Mouse (Mus musculus): ENCODE results near the gene Hist1h4a. TPM values are rescaled to one million over a fixed set of nuclear protein-coding genes. Genes with fewer than 3 reads are reported as not detected.
"Not testable (repeated sequence)": the region's sequence is repeated elsewhere in the genome, so short reads cannot be mapped to it uniquely, and the experiment has no call there.

Gene Hist1h4a
- polyA plus RNA-seq, 1 experiment from 2014 or later = 1.2 TPM

DNA sequence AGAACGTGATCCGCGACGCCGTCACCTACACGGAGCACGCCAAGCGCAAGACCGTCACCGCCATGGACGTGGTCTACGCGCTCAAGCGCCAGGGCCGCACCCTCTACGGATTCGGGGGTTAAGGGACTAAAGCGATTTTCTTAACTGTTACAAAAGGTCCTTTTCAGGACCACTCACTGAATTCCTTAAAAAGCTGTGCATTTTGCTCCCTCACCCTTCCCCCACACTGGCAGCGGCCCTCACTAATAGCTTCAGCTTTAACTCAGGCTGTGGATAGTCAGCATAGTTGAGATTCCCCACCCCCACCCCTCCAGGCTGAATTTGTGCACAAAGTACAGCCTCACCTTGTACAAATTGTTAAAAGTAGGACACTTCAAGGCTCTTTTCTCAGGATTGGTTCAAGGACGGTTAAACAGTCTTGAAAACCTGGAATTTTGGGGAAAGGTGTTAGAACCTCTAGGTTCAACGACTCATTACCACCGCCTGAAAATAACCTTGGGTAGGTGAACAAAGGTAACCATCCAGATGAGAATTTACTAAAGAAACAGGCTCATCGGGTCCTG is 3.7 kb downstream of the Hist1h4a start:
- Histone ChIP-seq H3K9me3 (no peaks in the 10 kb centered on the region), H3K27ac (peak overlapping the region; percentile 96), H3K27me3 (no peaks in the 10 kb centered on the region), H3K36me3 (no peaks in the 10 kb centered on the region), H3K4me2 (peak overlapping the region; percentile 79), H3K4me1 (replicated peaks) (peaks cover 16% of the 10 kb centered on the region), H3K9ac (replicated peaks) (peak overlapping the region; percentile 65), H3K4me3 (replicated peaks) (peak overlapping the region; percentile 43)
- peak; percentile 10; the same call in 1 of the 2 replicates for ATAC-seq (ENCODE audit: insufficient number of reproducible peaks, insufficient read depth, low FRiP score, low TSS enrichment, low read depth)
- 2% methylated on average over 17 of the region's 23 CpGs for WGBS

DNA sequence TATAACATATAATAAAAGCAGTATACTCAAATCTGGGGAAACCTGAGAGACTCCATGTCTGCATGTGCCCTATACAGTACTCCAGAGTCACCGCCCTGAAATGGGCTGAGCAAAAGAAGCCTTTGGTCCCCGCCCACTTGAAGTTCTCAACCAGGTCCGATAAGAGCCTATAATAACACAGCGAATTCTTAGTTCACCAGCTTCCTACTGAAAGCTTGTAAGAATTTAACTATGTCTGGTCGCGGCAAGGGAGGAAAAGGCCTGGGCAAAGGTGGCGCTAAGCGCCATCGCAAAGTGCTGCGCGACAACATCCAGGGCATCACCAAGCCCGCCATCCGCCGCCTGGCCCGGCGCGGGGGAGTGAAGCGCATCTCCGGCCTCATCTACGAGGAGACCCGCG is 4.2 kb downstream of the Hist1h4a start, which contains the start of gene Hist1h4b:
TSS of gene Hist1h4b (plus strand) at position 224 of the 400 bp plus-strand sequence.
- 1% methylated on average over 19 of the region's 22 CpGs for WGBS
- ATAC-seq (ENCODE audit: insufficient number of reproducible peaks, insufficient read depth, low FRiP score, low TSS enrichment, low read depth) = peak; percentile 72
- no peaks in the 10 kb centered on the region for H3K9me3 ChIP-seq
- H3K27me3 ChIP-seq = no peaks in the 10 kb centered on the region
- no peaks in the 10 kb centered on the region for H3K36me3 ChIP-seq
- H3K27ac ChIP-seq = peak within 1 kb of the TSS; percentile 96
- H3K9ac ChIP-seq (replicated peaks) = peak within 1 kb of the TSS; percentile 65
- H3K4me2 ChIP-seq = peak within 1 kb of the TSS; percentile 79
- H3K4me3 ChIP-seq (replicated peaks) = peak within 1 kb of the TSS; percentile 43
- peaks cover 16% of the 10 kb centered on the region for H3K4me1 ChIP-seq (replicated peaks)

DNA sequence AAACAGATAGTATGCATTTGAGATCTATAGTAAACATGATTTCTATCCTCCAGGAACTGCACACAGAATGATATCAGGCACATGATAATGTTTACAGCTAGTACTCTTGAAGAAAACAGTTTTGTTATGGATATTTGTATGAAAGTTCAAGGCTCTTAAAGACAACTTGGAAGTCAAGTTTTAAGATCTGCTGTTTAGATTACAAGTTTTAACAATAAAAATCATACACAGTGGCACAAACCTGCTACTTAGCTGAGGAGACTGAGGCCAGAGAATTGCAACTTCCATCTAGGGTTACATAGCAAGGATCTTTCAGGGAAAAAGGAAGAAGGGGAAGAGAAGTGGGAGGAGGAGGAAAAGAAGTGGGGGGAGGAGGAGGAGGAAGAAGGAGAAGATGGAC is 6.0 kb downstream of the Hist1h4a start:
- no peak overlapping the region for H3K9ac ChIP-seq (replicated peaks)
- H3K4me2 ChIP-seq = no peak overlapping the region
- no peak overlapping the region for H3K4me3 ChIP-seq (replicated peaks)
- no peaks in the 10 kb centered on the region for H3K36me3 ChIP-seq
- peaks cover 12% of the 10 kb centered on the region for H3K4me1 ChIP-seq (replicated peaks)
- H3K27me3 ChIP-seq = no peaks in the 10 kb centered on the region
- H3K27ac ChIP-seq = 0 out of 2 replicates have a peak overlapping the region, but pooled peaks have one; percentile 17
- no peaks in the 10 kb centered on the region for H3K9me3 ChIP-seq
- ATAC-seq (ENCODE audit: insufficient number of reproducible peaks, insufficient read depth, low FRiP score, low TSS enrichment, low read depth) = no peak

DNA sequence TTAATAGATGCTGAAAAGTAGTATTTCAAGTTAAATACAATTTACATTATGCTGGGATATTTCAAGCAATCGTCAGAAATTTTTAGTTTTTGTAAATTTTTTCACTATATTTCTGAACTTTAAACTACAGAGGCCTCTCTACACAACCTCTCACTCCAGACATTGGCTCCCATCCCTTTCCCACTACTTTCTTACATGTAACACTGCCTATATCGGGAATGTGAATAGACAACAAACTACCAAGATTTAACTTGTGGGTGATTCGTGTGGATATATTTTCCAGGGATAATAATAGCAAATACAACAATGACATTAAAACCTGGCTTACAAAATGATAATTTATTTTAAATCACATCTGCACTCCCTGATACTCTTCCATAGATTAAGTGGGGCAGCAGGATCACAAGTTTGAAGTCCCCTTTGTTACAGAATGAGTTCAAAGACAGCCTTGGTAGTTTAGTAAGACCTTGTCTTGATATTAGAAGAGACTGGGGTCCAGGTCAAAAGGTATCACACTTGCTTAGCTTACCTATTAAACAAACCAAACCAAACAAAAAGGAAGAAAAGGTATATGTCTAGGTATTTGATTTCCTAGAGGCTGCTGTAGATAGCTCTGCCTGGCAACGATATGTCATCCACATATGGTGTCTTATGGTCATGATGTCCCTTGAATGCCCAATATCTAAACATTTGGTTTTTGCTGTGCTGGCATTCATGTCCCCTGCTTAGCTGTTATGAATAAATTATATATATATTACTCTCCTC is 7.5 kb downstream of the Hist1h4a start:
- H3K4me1 ChIP-seq (replicated peaks) = peaks cover 10% of the 10 kb centered on the region
- H3K9ac ChIP-seq (replicated peaks) = no peak overlapping the region; the same call in 1 of the 2 replicates
- peak overlapping the region; percentile 34; the same call in 1 of the 2 replicates for H3K4me3 ChIP-seq (replicated peaks)
- H3K27me3 ChIP-seq = no peaks in the 10 kb centered on the region
- no peaks in the 10 kb centered on the region for H3K36me3 ChIP-seq
- ATAC-seq (ENCODE audit: insufficient number of reproducible peaks, insufficient read depth, low FRiP score, low TSS enrichment, low read depth) = no peak
- no peaks in the 10 kb centered on the region for H3K9me3 ChIP-seq
- WGBS = 66% methylated on average over 4 of the region's 4 CpGs
- H3K4me2 ChIP-seq = peak overlapping the region; percentile 60
- H3K27ac ChIP-seq = peak overlapping the region; percentile 91

DNA sequence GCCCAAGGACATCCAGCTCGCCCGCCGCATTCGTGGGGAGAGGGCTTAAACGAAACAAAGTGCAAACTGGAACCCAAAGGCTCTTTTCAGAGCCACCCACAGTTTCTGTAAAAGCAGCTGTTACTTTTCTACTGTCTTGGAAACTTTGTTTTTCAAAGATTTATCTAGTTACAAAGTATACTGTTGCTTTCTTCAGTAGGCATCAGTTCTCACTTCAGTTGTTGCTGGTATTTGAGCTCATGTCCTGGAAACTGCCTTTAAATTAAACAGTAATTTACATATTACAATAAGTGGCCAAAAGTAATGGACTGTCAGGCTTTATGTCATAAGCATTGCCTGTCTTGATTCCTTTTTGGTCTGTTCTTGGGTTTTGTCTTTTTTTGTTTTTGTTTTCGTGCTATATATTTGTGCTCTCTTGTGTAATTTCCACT is 8.3 kb downstream of the Hist1h4a start:
- H3K9ac ChIP-seq (replicated peaks) = peak overlapping the region; percentile 66
- peak overlapping the region; percentile 91 for H3K27ac ChIP-seq
- H3K4me1 ChIP-seq (replicated peaks) = peaks cover 17% of the 10 kb centered on the region
- peak overlapping the region; percentile 34 for H3K4me3 ChIP-seq (replicated peaks)
- no peak for ATAC-seq (ENCODE audit: insufficient number of reproducible peaks, insufficient read depth, low FRiP score, low TSS enrichment, low read depth)
- no peaks in the 10 kb centered on the region for H3K36me3 ChIP-seq
- 5% methylated on average over 6 of the region's 6 CpGs for WGBS
- H3K9me3 ChIP-seq = no peaks in the 10 kb centered on the region
- peak overlapping the region; percentile 60 for H3K4me2 ChIP-seq
- no peaks in the 10 kb centered on the region for H3K27me3 ChIP-seq

DNA sequence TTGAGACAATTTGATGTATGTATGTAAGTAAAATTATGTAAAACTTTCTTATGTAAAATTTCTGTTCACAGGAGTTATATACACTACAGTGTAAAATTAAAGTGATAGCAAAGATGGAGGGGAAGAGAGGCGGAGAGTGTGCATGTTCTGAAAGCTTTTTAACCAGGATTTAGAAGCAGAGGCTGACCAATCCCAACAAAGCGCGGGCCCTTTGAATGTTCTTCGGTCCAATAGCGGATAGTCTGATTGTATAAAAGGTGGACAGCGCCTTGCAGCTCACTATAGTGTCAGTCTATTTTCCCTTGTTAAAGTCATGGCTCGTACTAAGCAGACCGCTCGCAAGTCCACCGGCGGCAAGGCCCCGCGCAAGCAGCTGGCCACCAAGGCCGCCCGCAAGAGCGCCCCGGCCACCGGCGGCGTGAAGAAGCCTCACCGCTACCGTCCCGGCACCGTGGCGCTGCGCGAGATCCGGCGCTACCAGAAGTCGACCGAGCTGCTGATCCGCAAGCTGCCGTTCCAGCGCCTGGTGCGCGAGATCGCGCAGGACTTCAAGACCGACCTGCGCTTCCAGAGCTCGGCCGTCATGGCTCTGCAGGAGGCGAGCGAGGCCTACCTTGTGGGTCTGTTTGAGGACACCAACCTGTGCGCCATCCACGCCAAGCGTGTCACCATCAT is 8.8 kb downstream of the Hist1h4a start, which contains the start of gene Hist1h3b:
TSS of gene Hist1h3b (plus strand) at position 201 of the 675 bp plus-strand sequence.
- peak within 1 kb of the TSS; percentile 60 for H3K4me2 ChIP-seq
- H3K9ac ChIP-seq (replicated peaks) = peak within 1 kb of the TSS; percentile 66
- not testable (repeated sequence) for H3K9me3 ChIP-seq, H3K27me3 ChIP-seq, H3K36me3 ChIP-seq
- H3K27ac ChIP-seq = peak within 1 kb of the TSS; percentile 97
- peak; percentile 93 for ATAC-seq (ENCODE audit: insufficient number of reproducible peaks, insufficient read depth, low FRiP score, low TSS enrichment, low read depth)
- peaks cover 19% of the 10 kb centered on the region for H3K4me1 ChIP-seq (replicated peaks)
- H3K4me3 ChIP-seq (replicated peaks) = peak within 1 kb of the TSS; percentile 43
- under 1% methylated on average over 19 of the region's 47 CpGs for WGBS

DNA sequence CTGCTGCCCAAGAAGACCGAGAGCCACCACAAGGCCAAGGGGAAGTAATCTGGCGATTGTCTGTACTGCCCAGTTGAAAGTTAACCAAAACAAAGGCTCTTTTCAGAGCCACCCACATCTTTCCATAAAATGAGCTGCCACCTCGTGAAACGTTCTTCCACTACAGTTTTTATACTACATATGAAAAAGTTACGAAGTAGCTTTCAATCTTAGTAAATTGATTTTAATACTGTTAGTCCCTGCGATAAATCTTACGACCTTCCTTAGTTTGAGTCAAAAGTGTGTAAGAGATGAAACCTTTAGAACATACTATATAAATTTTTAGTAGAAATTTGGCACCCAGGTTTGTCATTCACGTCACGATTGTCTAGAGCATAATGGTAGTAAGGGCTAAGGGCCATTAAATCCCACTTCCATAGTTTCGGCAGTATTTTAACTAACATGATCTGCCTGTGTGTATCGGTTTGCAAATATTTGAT is 9.5 kb downstream of the Hist1h4a start:
- under 1% methylated on average over 11 of the region's 11 CpGs for WGBS
- Histone ChIP-seq H3K27ac (peak overlapping the region; percentile 97), H3K4me1 (replicated peaks) (peaks cover 20% of the 10 kb centered on the region), H3K27me3 (no peaks in the 10 kb centered on the region), H3K4me2 (peak overlapping the region; percentile 60), H3K9ac (replicated peaks) (peak overlapping the region; percentile 64), H3K9me3 (no peaks in the 10 kb centered on the region), H3K36me3 (no peaks in the 10 kb centered on the region), H3K4me3 (replicated peaks) (peak overlapping the region; percentile 43)
- ATAC-seq (ENCODE audit: insufficient number of reproducible peaks, insufficient read depth, low FRiP score, low TSS enrichment, low read depth) = no peak

DNA sequence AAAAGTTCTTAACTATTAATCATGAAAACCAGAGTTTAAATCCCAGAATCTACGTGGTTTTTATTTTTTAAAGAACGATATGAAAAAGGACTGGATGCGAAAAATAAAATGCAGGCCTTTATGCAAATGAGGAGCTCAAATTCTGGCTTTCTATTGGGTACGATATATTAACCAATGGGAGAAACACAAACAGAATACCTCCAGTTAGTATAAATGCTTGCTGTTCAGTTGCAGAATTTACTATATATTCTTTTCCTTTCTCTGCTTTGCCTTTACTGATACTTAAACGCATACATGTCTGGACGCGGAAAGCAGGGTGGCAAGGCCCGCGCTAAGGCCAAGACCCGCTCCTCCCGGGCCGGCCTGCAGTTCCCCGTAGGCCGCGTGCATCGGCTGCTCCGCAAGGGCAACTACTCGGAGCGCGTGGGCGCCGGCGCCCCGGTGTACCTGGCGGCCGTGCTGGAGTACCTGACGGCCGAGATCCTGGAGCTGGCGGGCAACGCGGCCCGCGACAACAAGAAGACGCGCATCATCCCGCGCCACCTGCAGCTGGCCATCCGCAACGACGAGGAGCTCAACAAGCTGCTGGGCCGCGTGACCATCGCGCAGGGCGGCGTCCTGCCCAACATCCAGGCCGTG is 10.1 kb downstream of the Hist1h4a start, which contains the start of gene Hist1h2ab:
TSS of gene Hist1h2ab (plus strand) at position 288 of the 639 bp plus-strand sequence.
- H3K9me3 ChIP-seq, H3K36me3 ChIP-seq, H3K27me3 ChIP-seq: not testable (repeated sequence)
- peak within 1 kb of the TSS; percentile 43 for H3K4me3 ChIP-seq (replicated peaks)
- ATAC-seq (ENCODE audit: insufficient number of reproducible peaks, insufficient read depth, low FRiP score, low TSS enrichment, low read depth) = peak; percentile 54; the same call in 1 of the 2 replicates
- H3K4me1 ChIP-seq (replicated peaks) = peaks cover 20% of the 10 kb centered on the region
- H3K27ac ChIP-seq = peak within 1 kb of the TSS; percentile 97
- peak within 1 kb of the TSS; percentile 60 for H3K4me2 ChIP-seq
- under 1% methylated on average over 33 of the region's 47 CpGs for WGBS
- H3K9ac ChIP-seq (replicated peaks) = peak within 1 kb of the TSS; percentile 64

DNA sequence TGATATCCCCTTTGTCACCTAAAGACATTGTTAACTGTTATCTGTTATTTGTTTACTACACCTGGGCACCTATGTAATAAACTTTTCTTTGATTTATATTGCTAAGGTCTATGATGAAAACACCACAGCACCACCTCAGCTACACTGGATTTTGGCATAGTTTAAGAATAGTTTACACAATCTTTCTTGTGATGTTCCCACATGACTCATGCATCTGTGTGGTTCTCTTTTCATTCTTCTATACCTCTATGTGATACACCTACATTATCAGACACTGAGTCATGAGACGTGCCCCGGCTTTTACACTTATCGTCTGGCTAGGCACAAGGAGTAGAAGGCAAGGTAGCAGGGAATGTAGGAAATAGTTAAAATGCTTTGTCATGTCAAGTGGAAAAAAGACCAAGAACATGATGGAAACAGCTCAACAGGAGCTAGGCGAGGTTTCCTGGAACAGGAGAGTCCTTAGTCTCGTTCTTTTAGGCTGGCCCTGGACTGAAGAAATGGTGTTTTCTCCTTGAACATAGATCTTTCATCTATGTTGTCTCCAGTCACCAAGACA is 11.4 kb downstream of the Hist1h4a start:
- Histone ChIP-seq H3K9ac (replicated peaks) (no peak overlapping the region), H3K4me1 (replicated peaks) (peaks cover 21% of the 10 kb centered on the region), H3K4me3 (replicated peaks) (no peak overlapping the region), H3K4me2 (no peak overlapping the region), H3K36me3 (no peaks in the 10 kb centered on the region), H3K9me3 (no peaks in the 10 kb centered on the region), H3K27me3 (no peaks in the 10 kb centered on the region), H3K27ac (peak overlapping the region; percentile 90)
- WGBS = 93% methylated on average over 5 of the region's 5 CpGs
- ATAC-seq (ENCODE audit: insufficient number of reproducible peaks, insufficient read depth, low FRiP score, low TSS enrichment, low read depth) = no peak

DNA sequence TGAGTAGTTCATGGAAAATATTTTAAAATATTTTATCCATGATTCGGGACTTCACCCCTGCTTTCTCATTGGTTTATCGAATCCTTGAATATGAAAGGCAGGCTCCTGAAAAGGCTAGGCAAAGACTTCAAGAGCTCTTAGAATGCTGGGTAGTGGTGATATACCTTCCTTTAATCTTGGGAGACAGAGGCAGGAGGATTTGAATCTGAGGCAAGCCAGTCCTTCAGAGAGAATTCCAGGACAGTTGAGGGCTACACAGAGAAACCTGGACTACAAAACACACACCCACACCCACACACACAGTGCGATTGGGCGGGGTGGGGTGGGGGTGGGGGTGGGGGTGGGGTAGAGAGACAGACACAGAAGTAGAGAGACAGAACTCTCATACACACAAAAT is 13.1 kb downstream of the Hist1h4a start:
- H3K4me3 ChIP-seq (replicated peaks) = peak overlapping the region; percentile 13
- no peaks in the 10 kb centered on the region for H3K9me3 ChIP-seq
- H3K27ac ChIP-seq = peak overlapping the region; percentile 99
- no peaks in the 10 kb centered on the region for H3K36me3 ChIP-seq
- H3K4me1 ChIP-seq (replicated peaks) = peaks cover 25% of the 10 kb centered on the region
- 12% methylated on average over 4 of the region's 4 CpGs for WGBS
- peak overlapping the region; percentile 66; the same call in 1 of the 2 replicates for H3K9ac ChIP-seq (replicated peaks)
- peak overlapping the region; percentile 66 for H3K4me2 ChIP-seq
- ATAC-seq (ENCODE audit: insufficient number of reproducible peaks, insufficient read depth, low FRiP score, low TSS enrichment, low read depth) = no peak
- no peaks in the 10 kb centered on the region for H3K27me3 ChIP-seq

All from limb, embryonic 12.5 days (tissue).